Mouse (Mus musculus) cortical plate, adult 2 months (tissue): ENCODE measurements at regions not wholly inside any gene's neighbourhood (a gene's known extent, or its start where the extent isn't known, plus 50 kb on each side); places are given as distances from the start of the nearest gene placed in this dataset.

Experiments used
- CTCF ChIP-seq: fragments of 200-500 bp; IDR thresholded peaks from 2 replicates; pipeline ENCODE4 v1.5.1; 2011; ENCODE audit warnings: mild to moderate bottlenecking, control low read depth, low read length; ENCODE audit not compliant: insufficient read depth; ENCODE audit errors: extremely low read depth
- POLR2A ChIP-seq: fragments of 200-500 bp; IDR thresholded peaks from 2 replicates; pipeline ENCODE4 v1.6.1; 2011; ENCODE audit warnings: mild to moderate bottlenecking, low read length, control low read depth; ENCODE audit not compliant: insufficient read depth; ENCODE audit errors: extremely low read depth

- no peak for TF ChIP-seq POLR2A
- no peak for TF ChIP-seq CTCF
Measured at GRCm38 (mm10) chr19:26208760-26209159, 396.1 kb upstream of the Smarca2 start.
